Mouse (Mus musculus): ENCODE measurements around the gene Wdr91. TPM values are rescaled to one million over a fixed set of nuclear protein-coding genes. Genes with fewer than 3 reads are reported as not detected.

Wdr91 gene
- polyA plus RNA-seq, 1 experiment from 2014 or later, result 10.7 TPM

DNA sequence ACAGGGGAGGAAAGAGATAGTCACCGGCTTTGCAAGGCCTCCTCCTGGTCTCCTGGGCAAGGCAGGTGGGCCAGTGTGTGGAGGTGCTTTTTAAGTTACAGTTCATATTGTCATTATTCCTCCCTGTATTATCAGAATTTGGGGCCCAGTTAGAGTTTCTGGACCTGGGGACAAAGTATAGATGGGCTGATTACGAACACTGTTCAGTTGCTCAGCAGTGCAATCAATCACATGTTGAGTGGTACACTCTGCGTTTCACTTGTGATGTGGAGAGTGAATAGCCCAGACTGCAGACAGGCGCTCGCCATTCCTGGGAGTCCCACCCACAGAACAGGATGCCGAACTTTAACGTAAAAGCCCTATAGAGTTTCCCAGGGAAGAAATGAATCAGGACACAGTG is 26.0 kb downstream of the Wdr91 start:
- peaks cover 17% of the 10 kb centered on the region for H3K36me3 ChIP-seq (ENCODE audit: control insufficient read depth, insufficient read depth, low read length)
- H3K27ac ChIP-seq (ENCODE audit: low read length), result no peak overlapping the region
- no peaks in the 10 kb centered on the region for H3K4me1 ChIP-seq (ENCODE audit: control insufficient read depth, insufficient read depth, low read length)
- H3K9me3 ChIP-seq (ENCODE audit: control insufficient read depth, low read depth, low read length), result no peaks in the 10 kb centered on the region
- no peak for ATAC-seq (ENCODE audit: insufficient number of reproducible peaks, insufficient read depth, low FRiP score, low read depth)
- 75% methylated on average over 7 of the region's 7 CpGs for WGBS
- H3K9ac ChIP-seq (replicated peaks; ENCODE audit: low read depth, low read length), result no peak overlapping the region
- no peak overlapping the region for H3K4me3 ChIP-seq (ENCODE audit: low read depth, low read length)
- no peaks in the 10 kb centered on the region for H3K27me3 ChIP-seq (ENCODE audit: control insufficient read depth, insufficient read depth, low read length)
- H3K4me2 ChIP-seq (replicated peaks; ENCODE audit: low read depth, low read length), result no peak overlapping the region

DNA sequence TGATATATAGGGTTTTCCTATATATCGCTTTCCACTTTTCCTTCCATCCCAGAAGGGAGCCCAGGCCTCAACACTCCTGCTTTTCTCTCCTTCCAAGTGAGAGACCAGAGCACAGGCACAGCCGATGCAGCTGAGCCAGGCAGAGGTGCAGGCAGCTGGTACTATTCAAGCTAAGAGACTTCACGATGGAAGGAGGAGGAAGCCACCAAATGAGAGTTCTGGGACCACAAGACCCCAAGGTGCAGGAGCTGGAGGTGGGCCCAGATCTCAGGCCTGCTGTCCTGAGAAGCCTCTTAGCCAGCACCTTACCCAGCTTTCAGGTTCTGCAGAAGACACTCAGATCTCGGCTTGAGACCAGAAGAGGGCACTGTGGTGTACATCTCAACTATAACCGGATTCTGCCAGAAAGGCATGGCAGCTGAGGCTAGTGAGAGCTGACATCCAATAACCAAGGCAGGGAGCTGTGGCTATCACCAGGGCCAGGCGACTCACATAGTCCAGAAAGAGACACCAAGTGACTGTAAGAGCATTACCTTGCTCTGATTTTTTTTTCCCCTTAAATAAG is 30.7 kb downstream of the Wdr91 start:
- Histone ChIP-seq H3K4me2 (replicated peaks; ENCODE audit: low read depth, low read length) (no peak overlapping the region), H3K36me3 (ENCODE audit: control insufficient read depth, insufficient read depth, low read length) (0 out of 2 replicates have a peak, but pooled peaks cover 4% of the 10 kb centered on the region), H3K4me1 (ENCODE audit: control insufficient read depth, insufficient read depth, low read length) (peaks cover 22% of the 10 kb centered on the region), H3K9ac (replicated peaks; ENCODE audit: low read depth, low read length) (no peak overlapping the region), H3K9me3 (ENCODE audit: control insufficient read depth, low read depth, low read length) (no peaks in the 10 kb centered on the region), H3K27me3 (ENCODE audit: control insufficient read depth, insufficient read depth, low read length) (no peaks in the 10 kb centered on the region), H3K27ac (ENCODE audit: low read length) (no peak overlapping the region), H3K4me3 (ENCODE audit: low read depth, low read length) (no peak overlapping the region)
- ATAC-seq (ENCODE audit: insufficient number of reproducible peaks, insufficient read depth, low FRiP score, low read depth), result no peak
- 53% methylated on average over 6 of the region's 6 CpGs for WGBS

DNA sequence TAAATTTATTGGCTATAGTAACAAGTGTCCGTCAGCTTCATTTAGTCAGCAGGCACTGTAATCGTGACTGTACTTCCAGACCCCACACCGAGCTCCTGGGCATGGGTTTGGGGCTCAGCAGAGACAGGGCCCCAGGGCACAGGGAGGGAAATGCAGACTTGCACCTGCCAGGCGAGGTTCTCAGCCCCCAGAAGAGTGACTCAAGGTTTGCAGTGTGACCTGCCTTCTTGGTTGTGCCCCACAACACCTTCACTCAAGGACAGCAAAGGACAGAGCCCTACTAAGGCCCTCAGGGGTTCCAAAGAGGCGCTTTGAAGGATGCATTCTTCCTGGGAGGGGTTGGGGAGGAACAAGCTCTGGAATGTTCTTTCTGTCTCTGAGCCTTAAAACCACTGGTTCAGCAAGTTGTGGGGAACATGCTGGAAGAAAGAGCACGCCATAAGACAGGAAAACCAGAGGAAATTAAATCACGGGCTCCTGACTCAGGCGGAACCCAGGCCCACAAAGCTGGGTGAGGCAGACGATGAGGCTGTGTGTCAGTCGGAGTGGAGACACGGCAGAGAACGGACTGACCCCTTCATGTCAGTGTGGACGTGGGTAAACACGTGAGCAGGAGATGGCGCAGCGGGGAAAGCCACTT is 31.5 kb downstream of the Wdr91 start:
- 0 out of 2 replicates have a peak, but pooled peaks cover 4% of the 10 kb centered on the region for H3K36me3 ChIP-seq (ENCODE audit: control insufficient read depth, insufficient read depth, low read length)
- H3K4me3 ChIP-seq (ENCODE audit: low read depth, low read length), result no peak overlapping the region
- WGBS, result 88% methylated on average over 16 of the region's 16 CpGs
- H3K27ac ChIP-seq (ENCODE audit: low read length), result no peak overlapping the region; the same call in 1 of the 2 replicates
- ATAC-seq (ENCODE audit: insufficient number of reproducible peaks, insufficient read depth, low FRiP score, low read depth), result no peak
- H3K4me1 ChIP-seq (ENCODE audit: control insufficient read depth, insufficient read depth, low read length), result peaks cover 22% of the 10 kb centered on the region
- H3K9ac ChIP-seq (replicated peaks; ENCODE audit: low read depth, low read length), result no peak overlapping the region
- H3K27me3 ChIP-seq (ENCODE audit: control insufficient read depth, insufficient read depth, low read length), result no peaks in the 10 kb centered on the region
- H3K4me2 ChIP-seq (replicated peaks; ENCODE audit: low read depth, low read length), result no peak overlapping the region
- no peaks in the 10 kb centered on the region for H3K9me3 ChIP-seq (ENCODE audit: control insufficient read depth, low read depth, low read length)

DNA sequence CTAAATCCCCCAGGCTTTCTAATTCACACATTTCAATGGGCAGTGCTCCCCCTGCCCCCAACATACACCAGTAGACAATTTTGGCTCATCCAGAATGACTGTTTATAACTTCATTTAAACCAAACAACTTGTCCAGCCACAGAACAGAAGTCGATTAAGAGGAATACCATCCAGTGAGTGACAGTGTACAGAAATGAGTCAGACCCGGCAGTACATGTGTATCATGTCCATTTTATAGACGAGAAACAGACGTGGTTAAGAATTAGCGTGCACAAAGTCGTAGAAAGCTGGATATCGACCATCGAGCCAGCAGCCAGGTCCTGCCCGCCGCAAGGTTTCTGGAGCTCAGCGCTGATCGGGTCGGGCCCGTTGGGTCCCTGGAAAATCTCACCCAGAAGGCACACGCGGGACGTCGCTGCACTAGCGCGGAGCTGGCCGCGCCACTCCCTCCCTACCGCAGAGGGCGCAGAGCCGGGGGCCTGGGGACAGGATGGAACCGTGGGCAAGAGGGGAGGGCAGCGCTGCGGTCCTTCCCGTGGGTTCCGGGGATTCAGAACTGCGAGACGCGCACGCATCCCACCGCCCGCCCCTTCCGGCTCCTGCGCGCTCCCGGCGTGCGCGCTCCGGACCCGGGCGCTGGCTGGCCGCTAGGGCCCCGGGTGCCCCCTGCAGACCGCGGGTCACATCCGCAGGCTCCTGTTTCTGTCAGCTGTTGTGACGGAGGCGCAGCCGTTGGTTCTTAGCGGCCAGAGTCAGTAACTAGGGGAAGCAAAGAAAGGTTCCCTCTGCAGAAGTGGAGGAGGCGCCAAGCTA is 33.0 kb downstream of the Wdr91 start, which contains the start of gene Cyren:
Gene Cyren (minus strand): TSS at position 552 of the 813 bp plus-strand sequence.
- H3K4me3 ChIP-seq (ENCODE audit: low read depth, low read length), result peak within 1 kb of the TSS; percentile 65
- no peaks in the 10 kb centered on the region for H3K9me3 ChIP-seq (ENCODE audit: control insufficient read depth, low read depth, low read length)
- peak within 1 kb of the TSS; percentile 74 for H3K4me2 ChIP-seq (replicated peaks; ENCODE audit: low read depth, low read length)
- ATAC-seq (ENCODE audit: insufficient number of reproducible peaks, insufficient read depth, low FRiP score, low read depth), result peak; percentile 85
- peak within 1 kb of the TSS; percentile 92 for H3K27ac ChIP-seq (ENCODE audit: low read length)
- under 1% methylated on average over 56 of the region's 56 CpGs for WGBS
- peak within 1 kb of the TSS; percentile 79 for H3K9ac ChIP-seq (replicated peaks; ENCODE audit: low read depth, low read length)
- peaks cover 22% of the 10 kb centered on the region for H3K4me1 ChIP-seq (ENCODE audit: control insufficient read depth, insufficient read depth, low read length)
- no peaks in the 10 kb centered on the region for H3K27me3 ChIP-seq (ENCODE audit: control insufficient read depth, insufficient read depth, low read length)
- H3K36me3 ChIP-seq (ENCODE audit: control insufficient read depth, insufficient read depth, low read length), result no peaks in the 10 kb centered on the region

DNA sequence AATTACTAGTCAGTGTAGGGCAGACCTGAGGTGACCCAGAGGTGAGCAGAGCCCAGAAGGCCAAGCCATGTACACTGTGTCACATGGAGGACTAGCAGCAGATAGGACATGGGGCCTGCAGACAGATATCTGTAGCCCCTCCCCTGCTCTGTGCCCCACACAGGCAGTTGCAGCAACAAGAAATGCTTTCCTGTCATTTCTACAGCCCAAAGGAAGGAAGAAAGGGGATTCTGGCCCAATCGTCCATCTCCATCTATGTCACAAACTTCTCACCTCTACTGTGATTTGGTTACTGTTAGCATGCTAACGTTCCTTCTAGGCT is 33.9 kb downstream of the Wdr91 start:
- Histone ChIP-seq H3K27ac (ENCODE audit: low read length) (no peak overlapping the region), H3K27me3 (ENCODE audit: control insufficient read depth, insufficient read depth, low read length) (no peaks in the 10 kb centered on the region), H3K4me1 (ENCODE audit: control insufficient read depth, insufficient read depth, low read length) (peaks cover 22% of the 10 kb centered on the region), H3K9me3 (ENCODE audit: control insufficient read depth, low read depth, low read length) (no peaks in the 10 kb centered on the region), H3K9ac (replicated peaks; ENCODE audit: low read depth, low read length) (peak overlapping the region; percentile 79; the same call in 1 of the 2 replicates), H3K36me3 (ENCODE audit: control insufficient read depth, insufficient read depth, low read length) (no peaks in the 10 kb centered on the region), H3K4me3 (ENCODE audit: low read depth, low read length) (peak overlapping the region; percentile 65; the same call in 1 of the 2 replicates), H3K4me2 (replicated peaks; ENCODE audit: low read depth, low read length) (peak overlapping the region; percentile 74)
- 21% methylated on average over 2 of the region's 2 CpGs for WGBS
- no peak for ATAC-seq (ENCODE audit: insufficient number of reproducible peaks, insufficient read depth, low FRiP score, low read depth)

DNA sequence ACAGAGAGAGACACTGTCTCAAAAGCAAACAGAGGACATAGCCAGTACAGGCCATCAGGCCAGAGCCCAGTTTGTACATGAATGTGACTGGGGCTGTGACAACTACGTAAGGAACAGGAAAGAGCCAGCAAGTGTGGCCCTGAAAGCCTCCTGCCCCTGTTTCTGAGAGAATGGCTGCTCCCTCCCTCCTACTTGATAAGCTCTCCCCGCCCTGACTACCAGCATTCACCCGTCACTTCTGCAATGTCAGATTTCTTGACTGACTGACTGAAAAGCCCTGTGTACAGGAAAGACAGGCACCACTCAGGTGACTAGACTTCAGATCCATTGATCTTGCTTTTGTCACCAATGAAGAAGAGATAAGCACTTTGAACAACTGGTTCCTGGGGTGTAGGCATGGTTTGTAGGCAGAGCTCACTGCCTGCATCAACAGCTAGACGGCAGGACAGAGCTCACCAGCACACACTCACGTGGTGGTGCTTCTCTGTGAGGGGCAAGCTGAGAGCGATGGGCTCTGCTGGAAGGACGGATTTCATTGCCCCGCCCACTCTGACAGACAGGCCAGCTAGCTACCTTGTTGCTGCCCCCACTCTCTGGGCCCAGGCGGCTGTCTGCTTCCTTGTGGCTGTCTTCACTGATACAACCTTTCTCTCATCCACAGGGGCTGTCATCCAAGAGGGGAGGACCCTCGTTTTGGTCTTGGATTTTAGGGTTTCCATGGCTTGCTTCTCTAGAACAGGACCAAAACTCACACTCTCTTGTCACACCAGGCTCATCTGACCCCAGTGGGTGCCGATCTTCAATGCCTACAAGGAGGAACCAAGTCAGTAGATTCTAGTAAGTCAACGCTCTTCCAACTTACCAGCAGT is 34.5 kb downstream of the Wdr91 start:
- Histone ChIP-seq H3K4me2 (replicated peaks; ENCODE audit: low read depth, low read length) (peak overlapping the region; percentile 74), H3K36me3 (ENCODE audit: control insufficient read depth, insufficient read depth, low read length) (no peaks in the 10 kb centered on the region), H3K4me1 (ENCODE audit: control insufficient read depth, insufficient read depth, low read length) (peaks cover 22% of the 10 kb centered on the region), H3K9me3 (ENCODE audit: control insufficient read depth, low read depth, low read length) (no peaks in the 10 kb centered on the region), H3K27ac (ENCODE audit: low read length) (no peak overlapping the region; the same call in 1 of the 2 replicates), H3K27me3 (ENCODE audit: control insufficient read depth, insufficient read depth, low read length) (no peaks in the 10 kb centered on the region), H3K4me3 (ENCODE audit: low read depth, low read length) (no peak overlapping the region), H3K9ac (replicated peaks; ENCODE audit: low read depth, low read length) (0 out of 2 replicates have a peak overlapping the region, but pooled peaks have one; percentile 79)
- WGBS, result 50% methylated on average over 12 of the region's 12 CpGs
- ATAC-seq (ENCODE audit: insufficient number of reproducible peaks, insufficient read depth, low FRiP score, low read depth), result no peak

DNA sequence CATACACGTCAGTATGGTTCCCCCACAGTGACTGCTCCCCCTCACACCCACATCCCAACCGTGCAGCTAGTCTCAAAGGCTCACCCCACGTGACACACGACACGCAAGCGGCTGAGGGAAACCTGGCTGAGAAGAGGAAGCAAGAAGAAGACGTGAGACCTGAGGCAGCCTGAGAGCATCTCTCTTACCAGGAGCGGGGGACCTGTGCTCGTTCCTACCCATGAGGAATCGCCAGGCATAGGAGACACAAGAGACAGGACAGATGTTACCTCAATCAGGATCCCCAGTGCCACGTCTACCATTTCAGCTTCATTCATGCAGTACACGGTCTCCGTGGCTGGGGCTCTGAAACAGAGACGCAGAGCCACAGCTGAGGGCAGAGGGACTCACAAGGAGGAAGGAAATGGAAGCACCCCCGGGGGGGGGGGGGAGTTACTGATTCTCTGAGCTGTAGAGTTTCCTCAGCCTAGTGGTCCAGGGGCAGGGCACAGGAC is 35.4 kb downstream of the Wdr91 start:
- no peaks in the 10 kb centered on the region for H3K9me3 ChIP-seq (ENCODE audit: control insufficient read depth, low read depth, low read length)
- no peak overlapping the region for H3K9ac ChIP-seq (replicated peaks; ENCODE audit: low read depth, low read length)
- no peaks in the 10 kb centered on the region for H3K36me3 ChIP-seq (ENCODE audit: control insufficient read depth, insufficient read depth, low read length)
- WGBS, result 92% methylated on average over 15 of the region's 15 CpGs
- H3K27ac ChIP-seq (ENCODE audit: low read length), result no peak overlapping the region; the same call in 1 of the 2 replicates
- no peak overlapping the region for H3K4me2 ChIP-seq (replicated peaks; ENCODE audit: low read depth, low read length)
- ATAC-seq (ENCODE audit: insufficient number of reproducible peaks, insufficient read depth, low FRiP score, low read depth), result no peak
- H3K27me3 ChIP-seq (ENCODE audit: control insufficient read depth, insufficient read depth, low read length), result no peaks in the 10 kb centered on the region
- H3K4me3 ChIP-seq (ENCODE audit: low read depth, low read length), result no peak overlapping the region
- H3K4me1 ChIP-seq (ENCODE audit: control insufficient read depth, insufficient read depth, low read length), result peaks cover 22% of the 10 kb centered on the region
